Mouse (Mus musculus): Measurements from ENCODE around the gene Esr2. TPM values are rescaled to one million over a fixed set of nuclear protein-coding genes. Genes with fewer than 3 reads are reported as not detected.

Esr2 gene
- total and polyA plus RNA-seq, 3 experiments = 0.03 TPM; not detected in 2

DNA sequence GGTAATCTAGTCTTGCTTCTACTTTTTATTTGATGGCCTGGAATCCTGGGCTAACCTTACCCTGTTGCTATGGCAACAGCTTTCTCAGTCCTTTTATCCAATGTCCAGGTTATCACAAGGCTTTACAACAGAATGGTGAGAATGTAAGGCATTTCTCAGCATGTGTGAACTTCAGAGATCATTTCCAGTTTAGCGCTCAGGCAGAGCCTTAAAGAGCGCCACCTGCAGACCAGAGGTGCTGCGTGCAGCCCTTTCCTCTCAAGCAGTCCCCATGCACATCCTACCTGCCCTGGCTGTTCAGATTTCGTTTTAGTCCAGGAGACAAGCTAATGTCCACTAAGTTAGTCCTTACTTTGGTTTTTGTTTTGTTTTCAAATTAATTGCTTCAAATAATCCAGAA lies 46.8 kb downstream of the Esr2 start:
- Histone ChIP-seq H3K4me3 (ENCODE audit: control insufficient read depth in 1 of 2, insufficient read depth in 1 of 2, low read depth in 2 of 2, low read length in 2 of 2) (no peak overlapping the region), H3K36me3 (ENCODE audit: control insufficient read depth in 1 of 2, insufficient read depth in 2 of 2, low read length in 2 of 2) (no peaks in the 10 kb centered on the region), H3K79me2 (ENCODE audit: control insufficient read depth, insufficient read depth, low read length, poor library complexity) (no peaks in the 10 kb centered on the region), H3K27me3 (ENCODE audit: control insufficient read depth in 1 of 2, insufficient read depth in 2 of 2, low read length in 2 of 2) (peaks cover 15 to 18% of the 10 kb centered on the region in 2 experiments), H3K9me3 (replicated peaks; ENCODE audit: insufficient read depth, low read length) (no peaks in the 10 kb centered on the region), H3K4me1 (ENCODE audit: control insufficient read depth in 1 of 2, insufficient read depth in 2 of 2, low read length in 2 of 2) (no peaks in the 10 kb centered on the region), H3K9ac (ENCODE audit: control insufficient read depth, low read depth, low read length, poor library complexity, severe bottlenecking) (no peak overlapping the region), H3K27ac (ENCODE audit: control insufficient read depth, low read depth, low read length) (no peak overlapping the region)
- peak; percentile 51 for TF ChIP-seq RAD21 (IDR thresholded peaks at IDR 0.05; ENCODE audit: low read depth, low read length)
- TF ChIP-seq EP300 (IDR thresholded peaks at IDR 0.05; ENCODE audit: low read depth in 1 of 2, low read length in 2 of 2) = no peak
- 0 out of 2 replicates have a peak, but pooled peaks have one; percentile 12 for TF ChIP-seq MAX (IDR thresholded peaks at IDR 0.05; ENCODE audit: low read length)
- no peak for TF ChIP-seq ZNF384 (IDR thresholded peaks at IDR 0.05; ENCODE audit: low read depth, low read length)
- peak; percentile 84 to 92 (median 89) for TF ChIP-seq CTCF (IDR thresholded peaks at IDR 0.05 in 2 of 3, conservative IDR thresholded peaks at IDR 0.05 in 1 of 3; ENCODE audit: control insufficient read depth in 1 of 3, insufficient read depth in 1 of 3, low read depth in 2 of 3, low read length in 3 of 3, poor library complexity in 1 of 3, severe bottlenecking in 1 of 3)
- TF ChIP-seq SMC3 (IDR thresholded peaks at IDR 0.05; ENCODE audit: low read depth, low read length) = peak; percentile 92
- TF ChIP-seq RCOR1 (IDR thresholded peaks at IDR 0.05; ENCODE audit: low read depth, low read length) = no peak
- no peak for TF ChIP-seq TCF12 (IDR thresholded peaks at IDR 0.05; ENCODE audit: low read depth, low read length)
- TF ChIP-seq ZC3H11A (IDR thresholded peaks at IDR 0.05; ENCODE audit: low read depth, low read length) = peak; percentile 58
- TF ChIP-seq HCFC1 (IDR thresholded peaks at IDR 0.05; ENCODE audit: low read depth, low read length) = no peak
- TF ChIP-seq ELF1 (IDR thresholded peaks at IDR 0.05; ENCODE audit: low read depth, low read length) = no peak
- peak; percentile 63 for DNase-seq (ENCODE audit: low read depth, low spot score)

DNA sequence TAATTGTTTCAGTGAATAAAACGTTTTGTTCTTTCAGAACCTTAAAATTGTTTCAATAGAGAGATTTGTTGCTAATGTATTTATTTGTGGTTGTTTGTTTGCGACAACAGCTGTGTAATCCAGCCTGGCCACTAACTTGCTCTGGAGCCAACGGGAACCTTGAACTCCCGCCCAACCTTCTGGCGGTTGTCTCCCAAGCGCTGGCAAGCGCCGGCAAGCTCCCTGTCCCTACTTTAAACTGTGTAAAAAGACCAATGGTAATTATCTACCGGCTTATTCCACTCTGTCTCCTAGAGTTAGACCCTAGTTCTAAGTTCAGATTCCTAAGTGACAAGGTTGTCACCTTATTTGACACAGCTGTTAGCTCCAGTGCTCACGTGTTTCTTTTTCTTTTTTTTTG lies 48.2 kb downstream of the Esr2 start:
- no peak for DNase-seq (ENCODE audit: low read depth, low spot score)
- no peak for TF ChIP-seq TBP (IDR thresholded peaks at IDR 0.05; ENCODE audit: low read depth, low read length)
- no peak for TF ChIP-seq NELFE (IDR thresholded peaks at IDR 0.05; ENCODE audit: low read depth, low read length)
- TF ChIP-seq USF2 (IDR thresholded peaks at IDR 0.05; ENCODE audit: borderline replicate concordance in 1 of 2, insufficient read depth in 1 of 2, low read depth in 1 of 2, low read length in 2 of 2) = no peak
- no peak for TF ChIP-seq USF1 (IDR thresholded peaks at IDR 0.05; ENCODE audit: low read depth, low read length)
- TF ChIP-seq POLR2A (IDR thresholded peaks at IDR 0.05; ENCODE audit: control insufficient read depth in 1 of 2, insufficient read depth in 1 of 2, low read depth in 1 of 2, low read length in 2 of 2, poor library complexity in 1 of 2) = no peak
- TF ChIP-seq GABPA (IDR thresholded peaks at IDR 0.05; ENCODE audit: low read depth, low read length) = no peak
- Histone ChIP-seq H3K79me2 (ENCODE audit: control insufficient read depth, insufficient read depth, low read length, poor library complexity) (no peaks in the 10 kb centered on the region), H3K9me3 (replicated peaks; ENCODE audit: insufficient read depth, low read length) (no peaks in the 10 kb centered on the region), H3K27ac (ENCODE audit: control insufficient read depth, low read depth, low read length) (no peak overlapping the region), H3K36me3 (ENCODE audit: control insufficient read depth in 1 of 2, insufficient read depth in 2 of 2, low read length in 2 of 2) (no peaks in the 10 kb centered on the region), H3K9ac (ENCODE audit: control insufficient read depth, low read depth, low read length, poor library complexity, severe bottlenecking) (no peak overlapping the region), H3K27me3 (ENCODE audit: control insufficient read depth in 1 of 2, insufficient read depth in 2 of 2, low read length in 2 of 2) (peaks cover 5 to 10% of the 10 kb centered on the region in 2 experiments; a peak in 3 of 4 replicates), H3K4me1 (ENCODE audit: control insufficient read depth in 1 of 2, insufficient read depth in 2 of 2, low read length in 2 of 2) (no peaks in the 10 kb centered on the region), H3K4me3 (ENCODE audit: control insufficient read depth in 1 of 2, insufficient read depth in 1 of 2, low read depth in 2 of 2, low read length in 2 of 2) (no peak overlapping the region)

Data from MEL (cell line).